Mouse (Mus musculus): ENCODE measurements at regions not wholly inside any gene's neighbourhood (a gene's known extent, or its start where the extent isn't known, plus 50 kb on each side); places are given as distances from the start of the nearest gene placed in this dataset.
A peak's percentile ranks its signal among the peaks of the same experiment; 100 is the strongest.

- DNase-seq (ENCODE audit: low spot score in 2 of 2): no peak
These were observed 441.9 kb downstream of the Glrx3 start for GRCm38 (mm10) chr7:137879296-137879695.

DNA sequence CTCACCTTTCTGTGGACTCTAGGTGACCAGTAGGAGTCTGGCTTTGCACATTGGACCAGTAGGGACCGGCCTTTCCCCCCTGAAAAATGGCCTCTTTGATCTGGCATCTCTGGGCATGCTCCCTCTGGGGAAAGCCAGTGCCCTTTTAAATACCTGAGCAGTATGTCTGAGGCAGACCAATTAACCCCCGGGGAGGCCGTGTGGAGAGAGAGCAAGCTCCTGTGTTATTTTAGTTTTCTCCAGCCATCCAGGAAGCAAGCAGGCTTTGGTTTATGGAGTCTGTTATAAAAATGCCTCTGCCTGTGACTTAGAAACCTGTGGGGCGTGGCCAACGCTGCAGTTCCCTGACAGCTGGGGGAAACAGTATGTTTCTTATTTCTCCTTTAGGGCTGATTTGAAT lies 445.5 kb downstream of the Glrx3 start:
- no peak for DNase-seq (ENCODE audit: low spot score in 2 of 2)

- DNase-seq (ENCODE audit: low spot score in 2 of 2): no peak
These were observed 446.3 kb downstream of the Glrx3 start for GRCm38 (mm10) chr7:137883701-137884100.

DNA sequence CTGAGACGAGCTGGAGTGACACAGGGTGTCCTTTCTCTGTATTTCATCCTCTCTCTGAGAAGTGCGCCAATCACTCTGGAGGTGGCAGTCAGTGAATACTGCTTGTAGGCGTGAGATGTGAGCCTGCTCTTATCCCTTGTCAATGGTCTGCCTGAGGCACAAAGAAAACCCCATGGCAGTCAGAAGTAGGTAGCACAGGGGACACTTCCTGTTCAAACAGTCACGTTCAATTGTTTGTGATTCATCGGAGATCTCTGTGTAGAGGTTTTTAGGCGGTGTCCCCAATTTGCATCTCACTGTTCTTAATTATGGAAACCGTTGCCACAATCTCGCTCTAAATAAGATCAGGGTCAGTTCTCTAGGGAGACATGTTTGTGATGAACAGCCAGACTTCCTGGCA lies 447.7 kb downstream of the Glrx3 start:
- DNase-seq (ENCODE audit: low spot score in 2 of 2): no peak

DNA sequence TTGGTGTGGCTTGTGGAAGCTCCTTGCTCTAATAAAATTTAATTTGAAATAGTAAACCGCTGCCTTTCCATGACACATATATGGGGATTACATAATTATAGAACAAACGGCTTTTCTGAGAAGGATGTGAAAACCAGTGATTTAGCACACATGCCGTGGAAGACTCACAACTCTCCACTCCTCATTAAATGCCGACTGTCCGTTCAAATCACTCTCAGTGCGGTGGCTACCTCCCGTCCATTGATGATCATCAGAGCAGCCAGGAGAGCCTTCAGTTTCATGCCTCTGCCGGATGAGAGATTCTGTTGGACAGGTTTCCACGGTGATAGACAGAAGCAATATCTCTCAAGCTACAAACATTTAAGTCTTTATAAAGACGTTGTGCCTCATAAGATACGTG lies 451.3 kb downstream of the Glrx3 start:
- DNase-seq (ENCODE audit: low spot score in 2 of 2): no peak

- DNase-seq (ENCODE audit: low spot score in 2 of 2): no peak
These were observed 469.1 kb downstream of the Glrx3 start for GRCm38 (mm10) chr7:137906424-137907060.

- no peak for DNase-seq (ENCODE audit: low spot score in 2 of 2)
These were observed 472.0 kb downstream of the Glrx3 start for GRCm38 (mm10) chr7:137909456-137909855.

DNA sequence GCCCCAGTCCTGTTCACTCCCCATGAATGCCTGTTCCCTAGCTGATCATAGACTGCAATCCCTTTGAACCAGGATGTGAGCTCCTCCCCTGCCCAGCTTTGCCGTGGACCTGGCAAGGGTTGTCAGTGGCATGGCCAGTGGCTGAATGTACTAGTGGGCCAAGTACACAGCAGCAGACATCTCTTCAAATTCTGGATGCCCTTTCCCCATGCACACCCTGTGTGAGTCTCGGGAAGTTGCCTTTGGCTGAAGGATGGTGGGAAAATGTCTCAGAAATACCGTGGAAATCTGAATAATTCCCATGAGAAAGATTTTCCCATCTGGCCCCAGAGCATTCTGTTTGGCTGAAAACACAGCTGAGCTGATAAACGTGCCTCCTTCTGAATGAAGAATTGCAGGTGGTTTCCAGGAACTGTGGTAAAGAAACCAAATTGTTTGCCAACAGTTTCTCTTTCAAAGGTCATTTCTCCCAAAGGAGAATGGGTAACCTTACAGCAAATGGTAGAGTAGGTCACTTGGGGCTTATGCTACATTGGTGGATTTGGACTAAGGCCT lies 476.2 kb downstream of the Glrx3 start:
- DNase-seq (ENCODE audit: low spot score in 2 of 2): no peak

DNA sequence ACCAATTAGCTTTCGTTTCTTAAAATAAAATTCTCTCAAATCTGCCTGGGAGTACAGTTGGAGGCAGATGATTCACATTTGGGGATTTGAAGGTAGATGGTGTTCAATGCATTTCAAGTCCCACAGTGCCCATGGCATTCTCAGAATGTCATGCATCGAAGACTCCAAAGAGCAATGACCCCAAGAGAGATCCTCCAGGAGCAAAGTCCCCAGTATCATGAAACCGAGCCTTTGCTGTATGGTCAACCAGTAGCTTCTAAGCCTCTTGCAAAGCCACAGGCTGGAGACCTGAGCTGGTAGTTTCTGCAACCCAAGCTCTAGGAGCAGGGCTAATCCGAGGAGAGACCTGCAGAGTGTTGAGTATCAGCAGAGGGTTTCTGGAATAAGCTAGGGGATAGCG lies 477.1 kb downstream of the Glrx3 start:
- no peak for DNase-seq (ENCODE audit: low spot score in 2 of 2)

DNA sequence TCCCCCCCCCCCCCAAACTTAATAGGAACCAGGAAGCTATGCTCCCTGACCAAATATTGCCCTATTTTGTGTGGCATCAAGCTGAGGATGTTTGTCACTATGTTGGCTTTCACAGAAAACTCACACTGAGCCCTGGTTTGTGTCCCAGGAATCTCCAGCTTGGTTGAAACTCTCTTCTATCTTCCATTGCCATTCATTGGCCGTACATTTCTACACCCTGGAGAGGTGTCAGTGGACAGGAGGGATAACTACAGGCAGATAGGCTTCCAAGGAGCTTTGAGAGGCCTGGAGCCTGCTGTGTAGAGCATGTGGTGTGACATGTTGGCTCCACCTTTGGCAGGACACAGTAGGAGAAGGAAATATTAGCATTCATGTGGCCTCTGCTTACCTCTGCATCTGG lies 478.9 kb downstream of the Glrx3 start:
- no peak for DNase-seq (ENCODE audit: low spot score in 2 of 2)

GRCm38 (mm10) chr7:137924464-137925167 lies 472.9 kb downstream of the Tcerg1l start:
- DNase-seq (ENCODE audit: low spot score in 2 of 2): peak; percentile 2 to 3

GRCm38 (mm10) chr7:137925656-137926055 lies 471.9 kb downstream of the Tcerg1l start:
- DNase-seq (ENCODE audit: low spot score in 2 of 2): no peak

DNA sequence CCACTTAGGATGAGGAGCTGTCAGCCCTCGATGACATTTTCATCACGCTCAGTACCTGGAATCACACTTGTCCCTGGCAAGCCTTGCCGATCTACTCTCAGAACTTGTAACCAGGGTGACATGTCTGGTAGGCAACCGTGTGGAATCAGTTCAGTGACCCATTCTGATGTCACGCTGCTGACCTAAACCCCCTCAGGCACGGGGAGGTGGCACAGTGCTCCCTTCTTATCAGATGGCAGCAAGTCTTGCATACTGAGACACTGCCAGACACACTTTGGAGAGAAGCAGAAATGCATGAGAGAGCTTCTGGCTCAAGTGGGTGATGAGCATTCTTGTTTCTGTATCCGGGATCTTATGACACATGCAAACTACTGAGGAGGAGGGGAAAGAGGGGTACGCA lies 470.2 kb downstream of the Tcerg1l start:
- DNase-seq (ENCODE audit: low spot score in 2 of 2): no peak

GRCm38 (mm10) chr7:137930200-137930599 lies 467.3 kb downstream of the Tcerg1l start:
- no peak for DNase-seq (ENCODE audit: low spot score in 2 of 2)

DNA sequence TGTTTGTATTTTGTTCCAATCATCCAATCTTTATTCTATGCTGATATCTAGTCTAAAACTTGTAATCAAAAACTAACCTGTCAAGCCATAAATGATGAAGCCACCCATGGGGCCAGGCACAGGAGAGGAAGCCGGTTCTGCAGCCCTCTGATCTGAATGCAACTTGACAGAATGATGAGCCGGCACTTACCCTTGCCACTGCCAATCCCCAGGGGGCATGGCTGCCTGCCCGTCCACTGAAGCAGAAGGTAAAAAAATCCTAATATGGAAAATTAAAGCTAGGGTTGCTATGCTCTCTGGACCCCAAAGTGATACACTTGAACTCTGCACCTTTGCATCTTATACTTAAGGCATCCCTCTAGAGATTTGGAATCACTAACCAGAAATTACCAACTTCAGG lies 461.6 kb downstream of the Tcerg1l start:
- no peak for DNase-seq (ENCODE audit: low spot score in 2 of 2)

DNA sequence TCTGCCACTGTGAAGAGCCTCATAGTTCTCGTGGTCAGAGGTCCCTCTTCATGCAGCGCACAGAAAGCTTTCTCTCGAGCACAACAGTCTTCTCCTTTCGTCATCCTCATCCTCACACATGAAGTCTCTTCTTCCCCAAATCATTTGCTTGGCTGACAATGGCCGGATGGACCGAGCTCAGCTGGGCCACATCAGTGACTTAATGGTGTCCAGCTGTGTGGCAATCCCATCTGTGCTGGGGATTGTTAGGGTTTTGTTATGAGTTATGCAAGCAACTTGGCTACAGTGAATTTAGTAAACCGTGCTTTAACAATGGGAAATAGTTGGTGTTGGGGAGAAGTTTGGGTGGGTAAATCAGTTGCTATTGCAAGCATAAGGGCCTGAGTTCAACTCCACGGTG lies 458.4 kb downstream of the Tcerg1l start:
- no peak for DNase-seq (ENCODE audit: low spot score in 2 of 2)

- no peak for DNase-seq (ENCODE audit: low spot score in 2 of 2)
These were observed 457.4 kb downstream of the Tcerg1l start for GRCm38 (mm10) chr7:137940084-137940483.

DNA sequence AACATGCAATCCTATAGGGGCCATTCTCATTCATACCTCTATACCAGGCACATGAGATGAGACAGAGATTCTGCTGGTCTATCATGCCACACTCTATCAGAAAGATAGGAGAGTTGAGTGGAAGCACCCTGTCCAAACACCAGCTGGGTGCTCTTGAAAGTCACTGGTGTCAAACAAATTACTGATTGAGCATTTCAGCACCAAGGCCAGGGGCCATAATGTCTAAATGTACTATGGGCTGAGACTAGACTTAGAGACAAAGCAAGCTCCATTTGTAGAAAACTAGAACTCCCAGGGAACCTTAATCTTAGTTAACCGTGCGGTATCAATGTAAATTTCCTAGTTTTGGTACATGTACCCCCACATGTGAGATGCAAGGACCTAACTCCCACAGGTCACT lies 452.5 kb downstream of the Tcerg1l start:
- DNase-seq (ENCODE audit: low spot score in 2 of 2): no peak

GRCm38 (mm10) chr7:137947424-137947823 lies 450.1 kb downstream of the Tcerg1l start:
- no peak for DNase-seq (ENCODE audit: low spot score in 2 of 2)

DNA sequence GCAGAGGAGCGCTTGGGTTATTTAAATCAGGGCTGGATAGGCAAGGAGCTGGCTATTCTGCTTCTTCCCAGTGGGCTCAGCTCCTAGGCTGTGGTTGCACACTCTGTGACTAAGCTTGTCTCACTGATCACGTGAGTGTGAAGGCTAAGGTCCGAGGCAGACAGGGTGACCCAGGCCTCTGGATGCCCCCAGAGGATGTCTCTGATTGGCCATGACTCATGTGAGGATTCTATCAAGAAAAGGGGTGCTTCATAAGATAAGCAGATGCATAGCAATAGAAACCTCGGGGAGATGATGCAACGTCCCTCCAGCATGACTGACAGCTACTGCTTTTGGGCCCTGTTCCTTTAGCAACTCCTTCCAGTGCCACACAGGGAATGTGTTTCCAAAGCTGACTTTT lies 440.2 kb downstream of the Tcerg1l start:
- no peak for DNase-seq (ENCODE audit: low spot score in 2 of 2)

DNA sequence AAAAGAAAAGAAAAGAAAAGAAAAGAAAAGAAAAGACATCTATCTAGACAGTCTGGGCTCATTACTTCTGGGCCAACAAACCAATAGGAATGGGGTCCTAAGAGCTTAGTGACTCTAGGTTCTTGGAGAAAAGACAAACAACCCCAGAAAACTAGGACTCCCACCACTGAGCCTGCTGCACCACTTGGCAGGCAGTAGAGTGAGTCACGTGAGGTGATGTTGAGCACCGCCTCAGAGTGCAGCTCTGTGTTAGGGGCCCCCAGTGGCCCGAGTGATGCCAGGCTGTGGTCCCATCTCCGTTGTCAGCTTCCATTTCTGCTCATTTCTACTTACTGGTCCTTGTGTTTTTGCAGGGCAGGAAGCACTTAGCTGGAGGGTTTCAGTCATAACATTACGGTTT lies 439.7 kb downstream of the Tcerg1l start:
- DNase-seq (ENCODE audit: low spot score in 2 of 2): no peak

DNA sequence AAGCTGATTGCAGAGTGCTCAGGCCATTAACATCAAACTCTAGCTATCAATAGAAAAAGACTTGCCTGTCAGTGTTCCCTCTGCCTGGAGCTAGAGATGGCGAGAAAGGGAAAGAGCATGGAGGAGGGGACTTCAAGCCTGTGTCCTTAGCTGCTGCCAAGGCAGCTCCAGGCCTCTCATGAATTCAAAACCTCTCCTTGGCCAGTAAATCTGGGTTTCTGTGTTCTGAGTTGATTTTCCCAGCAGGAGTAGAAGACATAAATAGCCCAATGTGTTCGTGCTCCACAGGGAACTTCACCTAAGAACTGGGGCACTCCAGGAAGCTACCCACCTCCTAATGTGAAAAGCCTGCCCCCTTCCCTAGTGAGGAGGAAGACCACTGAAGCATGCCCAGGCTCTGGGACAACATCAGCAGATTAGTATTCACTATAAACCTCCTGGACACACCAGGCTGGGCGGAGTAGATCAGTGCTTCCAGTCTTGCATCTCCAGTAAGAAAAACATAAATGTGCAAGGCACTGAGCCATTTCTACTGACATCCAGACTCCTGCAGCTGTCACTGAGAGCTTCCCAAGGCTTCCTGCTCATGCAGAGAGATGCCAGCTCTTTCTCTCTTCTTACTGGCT lies 433.9 kb downstream of the Tcerg1l start:
- no peak for DNase-seq (ENCODE audit: low spot score in 2 of 2)

DNA sequence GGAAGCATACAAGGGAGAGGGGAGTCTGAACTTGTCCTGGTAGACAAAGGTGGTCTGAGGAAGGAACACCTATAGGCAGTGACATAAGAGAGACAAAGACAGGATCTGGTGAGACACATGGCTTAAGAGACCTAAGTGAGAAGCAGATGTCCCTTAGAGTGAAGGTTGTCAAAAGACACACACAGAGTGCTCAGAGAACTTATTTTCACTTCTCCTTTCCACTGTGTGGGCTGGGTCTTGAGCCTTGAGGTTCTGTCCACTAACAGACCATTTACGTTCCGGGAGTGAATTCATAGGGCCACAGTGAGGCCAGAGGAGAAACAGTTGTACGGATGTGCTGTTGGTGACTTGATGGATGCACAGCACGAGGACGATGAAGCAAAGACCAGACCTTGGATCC lies 422.8 kb downstream of the Tcerg1l start:
- no peak for DNase-seq (ENCODE audit: low spot score in 2 of 2)

All from urinary bladder, adult 18-20 months (tissue).